ENCODE assay signal across 9 mouse cellular contexts in genomic region chr5:140114512-140115060, GRCm38 (mm10).
DNase-seq lines count a peak whose midpoint lies in the region; ATAC-seq and TF ChIP-seq lines count a peak whose summit lies in the region.
"Had no signal": no experiment of that assay in that cellular context is flagged by ENCODE, and none has a peak within 500 bp of the region (broad histone marks: within the 10 kb centered on the region; RNA-seq: fewer than 3 reads in every experiment).

No protein-coding gene starts in this region.

- peak; percentile 26; the same call in 1 of the 2 replicates for TF ChIP-seq CTCF in heart, adult 2 months (IDR thresholded peaks at IDR 0.05)
- peak; percentile 20; the same call in 1 of the 2 replicates for TF ChIP-seq CTCF in kidney, adult 2 months (conservative IDR thresholded peaks at IDR 0.05; ENCODE audit: insufficient read depth, insufficient read length, low read depth, low read length)
- TF ChIP-seq CTCF in ES-Bruce4 (IDR thresholded peaks at IDR 0.05; ENCODE audit: low read depth, low read length): peak; percentile 12
- TF ChIP-seq CTCF in stomach, postnatal 0 days (IDR thresholded peaks at IDR 0.05; ENCODE audit: low read depth): peak; percentile 32

- H3K4me2 ChIP-seq in stomach, postnatal 0 days (replicated peaks; ENCODE audit: low read depth): no peak overlapping the region

- H3K4me1 ChIP-seq in heart, adult 2 months (ENCODE audit: control insufficient read depth, insufficient read depth, low read length): peaks cover 18% of the 10 kb centered on the region
- peaks cover 12% of the 10 kb centered on the region for H3K4me1 ChIP-seq in kidney, adult 2 months (ENCODE audit: control insufficient read depth, insufficient read depth, low read length)
- H3K4me1 ChIP-seq in ES-Bruce4 (ENCODE audit: control insufficient read depth, insufficient read depth, low read length): no peaks in the 10 kb centered on the region
- no peaks in the 10 kb centered on the region for H3K4me1 ChIP-seq in stomach, postnatal 0 days (replicated peaks; ENCODE audit: control insufficient read depth, insufficient read depth)

- H3K9me3 ChIP-seq in ES-Bruce4 (replicated peaks; ENCODE audit: control insufficient read depth, insufficient read depth, low read length, poor library complexity, severe bottlenecking): no peaks in the 10 kb centered on the region
- no peaks in the 10 kb centered on the region for H3K9me3 ChIP-seq in stomach, postnatal 0 days (ENCODE audit: control insufficient read depth, low read length)

- no peak overlapping the region for H3K27ac ChIP-seq in heart, adult 2 months
- no peak overlapping the region for H3K27ac ChIP-seq in kidney, adult 2 months (ENCODE audit: insufficient read depth, low read depth, low read length)
- no peak overlapping the region for H3K27ac ChIP-seq in ES-Bruce4 (ENCODE audit: insufficient read depth, low read length)
- H3K27ac ChIP-seq in stomach, postnatal 0 days (replicated peaks): no peak overlapping the region

- 91% methylated on average over 3 of the region's 3 CpGs for WGBS in heart, adult 2 months
- WGBS in kidney, adult 2 months: 97% methylated on average over 3 of the region's 3 CpGs
- WGBS in stomach, postnatal 0 days: 87% methylated on average over 3 of the region's 3 CpGs

- H3K27me3 ChIP-seq in heart, adult 2 months (ENCODE audit: control insufficient read depth, insufficient read depth, low read length): no peaks in the 10 kb centered on the region
- H3K27me3 ChIP-seq in kidney, adult 2 months (replicated peaks; ENCODE audit: control insufficient read depth, insufficient read depth, low read length): no peaks in the 10 kb centered on the region
- no peaks in the 10 kb centered on the region for H3K27me3 ChIP-seq in ES-Bruce4 (ENCODE audit: control insufficient read depth, insufficient read depth, low read length, poor library complexity, severe bottlenecking)
- no peaks in the 10 kb centered on the region for H3K27me3 ChIP-seq in stomach, postnatal 0 days (ENCODE audit: control insufficient read depth, insufficient read depth, low read length)

- no peaks in the 10 kb centered on the region for H3K79me2 ChIP-seq in heart, adult 2 months (replicated peaks; ENCODE audit: control insufficient read depth, insufficient read depth, low read length)

- ATAC-seq in stomach, postnatal 0 days (ENCODE audit: low FRiP score, low TSS enrichment): no peak

- TF ChIP-seq POLR2A in heart, adult 2 months (IDR thresholded peaks at IDR 0.05; ENCODE audit: insufficient read depth, low read depth, low read length): no peak
- no peak for TF ChIP-seq POLR2A in kidney, adult 2 months (IDR thresholded peaks at IDR 0.05; ENCODE audit: low read depth, low read length)
- TF ChIP-seq POLR2A in ES-Bruce4 (IDR thresholded peaks at IDR 0.05; ENCODE audit: insufficient read depth, low read length): no peak

- intact Hi-C loops in heart, adult 2 months (cut with DNase I): no loop called here
- intact Hi-C loops in left cerebral cortex, postnatal 36 days (cut with DNase I): no loop called here

- H3K4me3 ChIP-seq in heart, adult 2 months: no peak overlapping the region
- H3K4me3 ChIP-seq in kidney, adult 2 months (ENCODE audit: insufficient read depth, low read depth, low read length): no peak overlapping the region
- H3K4me3 ChIP-seq in ES-Bruce4 (ENCODE audit: low read depth, low read length): no peak overlapping the region
- no peak overlapping the region for H3K4me3 ChIP-seq in stomach, postnatal 0 days (ENCODE audit: low read depth, low read length)

- no peak for DNase-seq in heart, adult 2 months
- DNase-seq in heart, postnatal 4 days: no peak
- DNase-seq in kidney, adult 2 months: no peak
- DNase-seq in kidney, postnatal 14 days: no peak
- no peak for DNase-seq in stomach, postnatal 0 days (ENCODE audit: low spot score)
- DNase-seq in cerebellum, adult 18-20 months: no peak
- DNase-seq in left cerebral cortex, postnatal 36 days (ENCODE audit: low spot score in 2 of 2): no peak
- DNase-seq: kidney, adult 8-10 months had no signal

- H3K9ac ChIP-seq in heart, adult 2 months (ENCODE audit: low read depth, low read length): no peak overlapping the region
- H3K9ac ChIP-seq in ES-Bruce4 (ENCODE audit: low read depth, poor library complexity, severe bottlenecking): no peak overlapping the region
- H3K9ac ChIP-seq in stomach, postnatal 0 days (ENCODE audit: low read length): no peak overlapping the region

- no peak for TF ChIP-seq EP300 in heart, adult 2 months (IDR thresholded peaks at IDR 0.05; ENCODE audit: insufficient read depth, low read depth, low read length)
- no peak for TF ChIP-seq EP300 in ES-Bruce4 (IDR thresholded peaks at IDR 0.05; ENCODE audit: insufficient read depth, low read depth, low read length)
- no peak for TF ChIP-seq EP300 in stomach, postnatal 0 days (optimal IDR thresholded peaks at IDR 0.05)

- H3K36me3 ChIP-seq in heart, adult 2 months (ENCODE audit: control insufficient read depth, insufficient read depth, low read length): no peaks in the 10 kb centered on the region
- no peaks in the 10 kb centered on the region for H3K36me3 ChIP-seq in kidney, adult 2 months (ENCODE audit: control insufficient read depth, insufficient read depth, low read length)
- H3K36me3 ChIP-seq in ES-Bruce4 (ENCODE audit: control insufficient read depth, insufficient read depth, low read length, poor library complexity, severe bottlenecking): no peaks in the 10 kb centered on the region
- no peaks in the 10 kb centered on the region for H3K36me3 ChIP-seq in stomach, postnatal 0 days (ENCODE audit: control insufficient read depth, insufficient read depth, low read length)
